Mouse (Mus musculus): ENCODE results near the gene Grik2.

Gene Grik2

GRCm38 (mm10) chr10:49788381-49788906, at the start of gene Grik2:
Gene Grik2, minus strand, starts transcription at chr10:49788766.
- peak; percentile 91 for DNase-seq

GRCm38 (mm10) chr10:49834392-49834791, 45.8 kb upstream of the Grik2 start:
- no peak for DNase-seq

- peak; percentile 49 for DNase-seq
Observed at GRCm38 (mm10) chr10:49807276-49807675, 18.7 kb upstream of the Grik2 start.

- no peak for DNase-seq
Observed at GRCm38 (mm10) chr10:49801001-49801400, 12.4 kb upstream of the Grik2 start.

- no peak for DNase-seq
Observed at GRCm38 (mm10) chr10:49794129-49794528, 5.6 kb upstream of the Grik2 start.

- DNase-seq = peak; percentile 42
Observed at GRCm38 (mm10) chr10:49790326-49790725, 1.8 kb upstream of the Grik2 start.

- peak; percentile 71 for DNase-seq
Observed at GRCm38 (mm10) chr10:49789711-49790110, 1.1 kb upstream of the Grik2 start.

- no peak for DNase-seq
Observed at GRCm38 (mm10) chr10:49788914-49789313, 348 bp upstream of the Grik2 start.

GRCm38 (mm10) chr10:49786630-49787029, 1.9 kb downstream of the Grik2 start:
- DNase-seq = no peak

GRCm38 (mm10) chr10:49785477-49785876, 3.1 kb downstream of the Grik2 start:
- DNase-seq = no peak

- peak; percentile 51 for DNase-seq
Observed at GRCm38 (mm10) chr10:49784831-49785230, 3.7 kb downstream of the Grik2 start.

GRCm38 (mm10) chr10:49782741-49783691, 5.5 kb downstream of the Grik2 start:
- DNase-seq = peak; percentile 47

- DNase-seq = no peak
Observed at GRCm38 (mm10) chr10:49782061-49782460, 6.5 kb downstream of the Grik2 start.

GRCm38 (mm10) chr10:49780430-49780829, 8.1 kb downstream of the Grik2 start:
- DNase-seq = peak; percentile 67

GRCm38 (mm10) chr10:49768897-49769296, 19.7 kb downstream of the Grik2 start:
- peak; percentile 46 for DNase-seq

GRCm38 (mm10) chr10:49767556-49767955, 21.0 kb downstream of the Grik2 start:
- DNase-seq = no peak

GRCm38 (mm10) chr10:49762607-49763006, 26.0 kb downstream of the Grik2 start:
- DNase-seq = no peak

GRCm38 (mm10) chr10:49751769-49752168, 36.8 kb downstream of the Grik2 start:
- no peak for DNase-seq

- DNase-seq = no peak
Observed at GRCm38 (mm10) chr10:49731841-49732240, 56.7 kb downstream of the Grik2 start.

GRCm38 (mm10) chr10:49723706-49724105, 64.9 kb downstream of the Grik2 start:
- DNase-seq = no peak

GRCm38 (mm10) chr10:49716856-49717255, 71.7 kb downstream of the Grik2 start:
- no peak for DNase-seq

- DNase-seq = peak; percentile 53
Observed at GRCm38 (mm10) chr10:49709748-49710147, 78.8 kb downstream of the Grik2 start.

GRCm38 (mm10) chr10:49704446-49704845, 84.1 kb downstream of the Grik2 start:
- DNase-seq = peak; percentile 24

- DNase-seq = peak; percentile 50
Observed at GRCm38 (mm10) chr10:49652320-49652719, 136.2 kb downstream of the Grik2 start.

All from cerebellum, adult 9-11 months (tissue).